Mouse (Mus musculus) embryo, embryonic 11.5 days (tissue): ENCODE measurements around the gene 4930404N11Rik.

Source experiments
- DNase-seq: peaks from one replicate; pipeline ENCODE4 v3.0.0-alpha.2; 2012; ENCODE audit warnings: low read depth, low spot score

The 4930404N11Rik gene

GRCm38 (mm10) chr10:81379809-81380378 is 14.3 kb upstream of the 4930404N11Rik start:
- DNase-seq: no peak

DNA sequence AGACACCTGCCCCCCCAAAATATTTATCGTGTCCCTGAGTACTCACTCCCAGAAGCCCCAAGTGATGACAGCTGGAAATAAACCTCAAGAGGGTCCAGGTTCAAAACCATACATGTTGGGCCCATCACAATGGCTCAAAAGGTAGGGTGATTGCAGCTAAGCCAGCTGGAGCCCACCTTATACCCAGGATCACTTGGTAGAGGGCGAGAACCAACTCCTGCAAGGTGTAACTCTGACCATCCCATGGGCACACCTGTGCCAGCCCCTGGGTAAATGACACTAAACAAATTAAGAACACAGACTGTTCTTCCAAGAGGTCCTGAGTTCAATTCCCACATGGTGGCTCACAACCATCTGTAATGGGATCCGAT is 13.6 kb upstream of the 4930404N11Rik start:
- no peak for DNase-seq

GRCm38 (mm10) chr10:81378553-81379182 is 13.1 kb upstream of the 4930404N11Rik start:
- peak; percentile 100 for DNase-seq

DNA sequence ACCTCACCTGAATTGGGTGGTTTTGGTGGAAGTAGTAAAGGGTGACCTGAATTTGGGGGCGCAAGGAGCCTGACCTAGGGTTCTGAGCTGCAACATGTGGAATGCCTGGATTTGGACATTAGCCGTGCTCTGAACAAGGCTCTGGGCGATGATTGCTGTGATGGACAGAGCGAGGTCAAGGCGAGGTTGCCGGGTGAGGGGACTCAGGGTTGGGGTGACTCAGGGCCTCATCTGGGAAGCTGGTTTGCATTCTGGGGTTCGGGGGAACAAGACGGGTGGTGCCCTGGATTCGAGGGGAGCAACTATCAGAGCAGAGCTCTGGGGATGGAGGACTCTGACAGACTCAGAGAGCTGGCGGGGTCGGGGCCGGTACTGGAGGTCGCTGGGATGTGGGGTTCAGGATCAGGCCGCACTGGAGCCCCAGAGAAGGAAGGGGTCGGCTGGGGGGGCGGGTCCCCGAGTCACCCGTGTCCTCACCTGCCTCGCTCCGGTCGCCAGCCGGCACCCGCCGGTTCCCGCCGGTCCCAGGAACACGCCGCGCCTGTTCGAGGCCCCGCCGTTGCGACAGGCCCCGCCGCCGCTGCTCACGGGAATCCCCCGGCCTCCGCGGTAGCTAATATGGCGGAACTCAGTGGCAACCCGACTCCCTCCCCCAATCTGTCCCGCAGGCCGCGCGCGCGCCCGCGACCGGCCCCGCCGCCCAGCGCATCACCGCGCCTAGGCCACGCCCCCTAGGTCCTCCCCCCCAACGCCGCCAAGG is 12.4 kb upstream of the 4930404N11Rik start, which contains the start of gene Fzr1:
Gene Fzr1 (minus strand): TSS at position 724 of the 760 bp plus-strand sequence.
- no peak for DNase-seq

DNA sequence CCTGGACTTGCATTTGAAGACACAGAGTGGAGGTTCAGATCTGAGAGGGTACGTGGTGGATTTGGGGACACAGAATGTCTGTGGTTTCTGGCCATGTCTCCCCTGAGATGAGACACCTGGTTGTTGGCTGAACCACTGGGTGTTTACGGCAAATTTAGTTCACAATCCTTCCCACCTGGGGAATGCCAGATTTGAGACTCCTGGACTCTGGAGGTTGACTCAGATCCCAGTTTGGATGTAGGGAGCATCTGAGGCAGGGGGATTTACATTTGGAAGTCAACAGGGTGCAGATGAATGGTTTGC is 11.7 kb upstream of the 4930404N11Rik start:
- no peak for DNase-seq

GRCm38 (mm10) chr10:81376561-81377361 is 11.1 kb upstream of the 4930404N11Rik start:
- DNase-seq: no peak

GRCm38 (mm10) chr10:81375322-81375721 is 9.7 kb upstream of the 4930404N11Rik start:
- DNase-seq: no peak

- DNase-seq: no peak
Measured at GRCm38 (mm10) chr10:81367207-81367495, 1.5 kb upstream of the 4930404N11Rik start.

DNA sequence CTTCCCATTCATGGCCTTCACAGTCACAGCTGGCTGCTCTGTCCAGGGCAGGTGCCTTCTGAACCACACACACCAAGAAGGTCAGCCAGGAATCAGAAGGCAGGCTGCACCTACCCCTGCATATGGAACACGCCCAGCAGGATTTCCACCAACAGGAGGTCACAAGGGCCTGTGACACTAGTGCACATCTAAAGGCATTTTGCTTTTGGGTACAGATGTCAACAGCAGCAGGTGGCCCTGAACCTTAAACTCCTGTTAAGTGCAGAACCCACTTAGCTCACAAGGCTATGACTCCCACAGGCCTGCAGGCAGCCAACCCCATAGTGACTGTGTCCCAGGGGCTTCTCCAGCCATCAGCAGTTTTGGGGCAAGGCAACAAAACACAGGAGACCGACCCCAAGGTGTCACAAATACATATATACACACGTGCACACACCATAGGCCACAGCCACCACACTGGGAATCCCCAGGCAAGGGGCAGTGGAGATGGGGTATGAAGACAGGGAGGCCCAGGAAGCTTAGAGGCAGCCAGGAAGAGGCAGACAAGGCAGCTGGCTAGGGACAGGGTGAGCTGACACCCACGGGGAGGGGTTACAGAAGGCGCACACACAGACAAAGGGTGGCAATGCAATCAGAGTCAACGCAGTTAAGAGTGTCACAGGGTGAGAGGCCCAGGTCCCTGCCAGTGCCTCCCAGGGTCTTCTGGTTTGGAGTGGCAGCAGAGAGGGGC is 1.0 kb upstream of the 4930404N11Rik start:
- DNase-seq: no peak

- DNase-seq: no peak
Measured at GRCm38 (mm10) chr10:81365073-81365472, 543 bp downstream of the 4930404N11Rik start.

- DNase-seq: no peak
Measured at GRCm38 (mm10) chr10:81364666-81365065, 950 bp downstream of the 4930404N11Rik start.

GRCm38 (mm10) chr10:81363436-81364346 is 1.9 kb downstream of the 4930404N11Rik start:
- no peak for DNase-seq

DNA sequence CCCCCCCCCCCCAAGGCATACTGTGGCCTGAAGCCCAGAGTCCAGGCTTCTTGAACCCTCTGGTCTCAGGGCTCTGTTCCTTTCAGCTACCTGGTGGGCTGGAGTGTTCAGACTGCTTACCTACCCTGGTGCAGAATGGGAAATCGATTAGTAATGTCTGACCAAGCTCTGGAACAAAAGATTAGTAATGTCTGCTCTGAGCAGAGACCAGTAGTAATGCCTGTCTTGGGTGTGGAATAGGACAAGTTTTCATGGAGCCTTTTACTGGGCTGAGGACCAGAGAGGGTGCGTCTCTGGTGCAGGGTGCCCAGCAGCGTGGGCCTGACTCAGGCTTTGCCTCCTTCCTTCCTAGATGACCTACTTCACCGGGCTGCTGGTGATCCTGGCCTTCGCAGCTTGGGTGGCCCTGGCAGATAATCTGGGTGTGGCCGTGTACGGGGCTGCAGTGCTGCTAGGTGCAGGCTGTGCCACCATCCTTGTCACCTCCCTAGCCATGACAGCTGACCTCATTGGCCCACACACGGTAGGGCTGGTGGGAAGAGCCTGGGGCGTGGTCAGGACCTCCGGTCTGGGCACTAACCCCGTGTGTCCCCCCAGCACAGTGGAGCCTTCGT is 3.2 kb downstream of the 4930404N11Rik start:
- DNase-seq: no peak

DNA sequence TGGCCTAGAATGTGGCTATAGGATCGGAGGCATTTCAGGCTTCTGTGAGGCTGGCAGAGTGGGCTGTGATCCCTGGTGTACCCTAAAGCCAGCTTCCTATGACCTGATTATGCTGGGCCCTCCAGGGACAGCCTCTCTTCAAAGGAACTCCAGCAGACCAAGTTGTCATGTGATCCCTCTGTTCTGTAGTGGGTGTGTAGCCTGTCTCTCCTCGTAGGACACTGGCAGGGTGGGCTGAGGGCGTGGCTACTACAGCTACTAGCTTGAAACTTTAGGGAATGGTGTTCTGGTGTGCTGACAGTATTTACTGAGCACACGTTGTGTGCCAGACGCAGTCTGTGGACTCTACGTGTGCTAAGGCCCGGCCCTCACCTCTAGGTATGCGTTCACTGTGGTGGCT is 4.9 kb downstream of the 4930404N11Rik start:
- DNase-seq: no peak

- DNase-seq: no peak
Measured at GRCm38 (mm10) chr10:81358841-81359240, 6.8 kb downstream of the 4930404N11Rik start.

DNA sequence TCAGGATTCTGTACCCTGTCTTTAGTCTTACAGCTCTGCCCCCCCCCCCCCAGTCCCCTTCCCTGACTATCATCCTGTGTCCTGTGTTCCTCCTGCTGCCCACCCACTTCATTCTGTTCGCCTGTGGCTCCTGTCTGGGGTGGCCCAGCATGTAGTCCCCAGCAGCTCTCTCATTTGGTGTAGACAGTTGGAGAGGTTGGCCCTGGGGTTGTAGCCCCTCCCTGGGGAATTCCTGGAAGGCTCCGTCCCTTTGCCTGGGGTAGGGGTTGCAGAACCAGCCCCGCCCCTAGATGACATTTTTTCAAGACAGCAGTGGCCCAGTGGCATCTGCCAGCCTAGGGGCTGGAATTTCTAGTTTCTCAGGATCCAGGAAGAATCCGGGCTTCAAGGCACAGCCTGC is 7.4 kb downstream of the 4930404N11Rik start:
- no peak for DNase-seq

GRCm38 (mm10) chr10:81356991-81357844 is 8.4 kb downstream of the 4930404N11Rik start, which contains the start of gene Mfsd12:
Gene Mfsd12, plus strand, starts transcription at chr10:81357491.
- peak; percentile 80 for DNase-seq

DNA sequence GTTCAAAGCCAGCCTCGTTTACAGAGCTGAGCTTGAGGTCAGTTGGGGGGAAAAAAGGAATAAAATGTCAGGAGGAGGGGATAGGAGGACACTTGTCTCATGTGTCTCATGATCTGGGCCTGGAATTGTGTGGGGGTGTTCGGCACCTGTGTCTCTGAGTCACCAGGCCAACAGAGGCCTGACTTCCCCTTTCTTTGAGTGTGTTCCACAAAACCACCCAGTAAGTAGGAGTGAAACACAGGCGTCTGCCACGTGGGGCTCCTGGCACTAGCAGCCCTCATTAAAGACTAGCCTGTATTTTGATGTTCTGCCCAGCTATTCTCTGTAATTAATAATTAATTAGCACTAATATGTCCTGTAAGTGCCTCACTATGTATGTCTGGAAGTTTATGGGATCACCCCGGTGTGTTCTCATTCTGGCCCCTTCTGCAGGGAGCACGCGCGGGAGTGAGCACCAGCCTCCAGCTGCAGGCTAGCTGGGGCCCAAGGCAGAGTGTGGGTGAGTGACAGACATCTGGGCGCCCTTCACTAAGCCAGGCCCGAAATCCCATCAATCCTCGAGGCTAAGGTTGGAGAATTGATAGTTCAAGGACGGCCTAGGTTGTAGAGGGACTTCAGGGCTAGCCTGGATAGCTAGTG is 9.1 kb downstream of the 4930404N11Rik start:
- no peak for DNase-seq

- no peak for DNase-seq
Measured at GRCm38 (mm10) chr10:81355533-81355932, 10.1 kb downstream of the 4930404N11Rik start.
